Mouse (Mus musculus): ENCODE data around the gene Yars. TPM values are rescaled to one million over a fixed set of nuclear protein-coding genes. Genes with fewer than 3 reads are reported as not detected.

Gene Yars
- total RNA-seq (2015; ENCODE audit: low replicate concordance) (21.0 and 29.9 TPM in 2 replicates), total RNA-seq (2017; ENCODE audit: low replicate concordance) (25.3 and 61.2 TPM in 2 replicates)

- peak; percentile 93 for ATAC-seq (replicated peaks; ENCODE audit: low FRiP score, poor library complexity, severe bottlenecking)
These were observed at the start of gene Yars, which contains the start of gene S100pbp for GRCm38 (mm10) chr4:129189542-129190519. Yars (plus strand) TSS chr4:129189760. S100pbp (minus strand) TSS chr4:129189727.

GRCm38 (mm10) chr4:129140808-129141207, 48.8 kb upstream of the Yars start:
- no peak for ATAC-seq (replicated peaks; ENCODE audit: low FRiP score, poor library complexity, severe bottlenecking)

GRCm38 (mm10) chr4:129141560-129142438, 47.8 kb upstream of the Yars start:
- ATAC-seq (replicated peaks; ENCODE audit: low FRiP score, poor library complexity, severe bottlenecking), result no peak

- no peak for ATAC-seq (replicated peaks; ENCODE audit: low FRiP score, poor library complexity, severe bottlenecking)
These were observed 47.0 kb upstream of the Yars start for GRCm38 (mm10) chr4:129142439-129143045.

- ATAC-seq (replicated peaks; ENCODE audit: low FRiP score, poor library complexity, severe bottlenecking), result no peak
These were observed 46.1 kb upstream of the Yars start for GRCm38 (mm10) chr4:129143509-129143908.

GRCm38 (mm10) chr4:129144401-129145367, 44.9 kb upstream of the Yars start:
- ATAC-seq (replicated peaks; ENCODE audit: low FRiP score, poor library complexity, severe bottlenecking), result no peak

GRCm38 (mm10) chr4:129145411-129145810, 44.1 kb upstream of the Yars start:
- no peak for ATAC-seq (replicated peaks; ENCODE audit: low FRiP score, poor library complexity, severe bottlenecking)

GRCm38 (mm10) chr4:129145943-129146342, 43.6 kb upstream of the Yars start:
- no peak for ATAC-seq (replicated peaks; ENCODE audit: low FRiP score, poor library complexity, severe bottlenecking)

- ATAC-seq (replicated peaks; ENCODE audit: low FRiP score, poor library complexity, severe bottlenecking), result no peak
These were observed 43.2 kb upstream of the Yars start for GRCm38 (mm10) chr4:129146392-129146791.

GRCm38 (mm10) chr4:129147552-129148103, 41.9 kb upstream of the Yars start:
- no peak for ATAC-seq (replicated peaks; ENCODE audit: low FRiP score, poor library complexity, severe bottlenecking)

- ATAC-seq (replicated peaks; ENCODE audit: low FRiP score, poor library complexity, severe bottlenecking), result no peak
These were observed 40.2 kb upstream of the Yars start for GRCm38 (mm10) chr4:129149321-129149720.

- ATAC-seq (replicated peaks; ENCODE audit: low FRiP score, poor library complexity, severe bottlenecking), result no peak
These were observed 38.2 kb upstream of the Yars start for GRCm38 (mm10) chr4:129151276-129151811.

GRCm38 (mm10) chr4:129157541-129157940, 32.0 kb upstream of the Yars start:
- ATAC-seq (replicated peaks; ENCODE audit: low FRiP score, poor library complexity, severe bottlenecking), result no peak

- peak; percentile 91 for ATAC-seq (replicated peaks; ENCODE audit: low FRiP score, poor library complexity, severe bottlenecking)
These were observed 31.0 kb upstream of the Yars start for GRCm38 (mm10) chr4:129158549-129158948.

GRCm38 (mm10) chr4:129161076-129161475, 28.5 kb upstream of the Yars start:
- ATAC-seq (replicated peaks; ENCODE audit: low FRiP score, poor library complexity, severe bottlenecking), result no peak

- no peak for ATAC-seq (replicated peaks; ENCODE audit: low FRiP score, poor library complexity, severe bottlenecking)
These were observed 27.8 kb upstream of the Yars start for GRCm38 (mm10) chr4:129161581-129162255.

- no peak for ATAC-seq (replicated peaks; ENCODE audit: low FRiP score, poor library complexity, severe bottlenecking)
These were observed 17.0 kb upstream of the Yars start for GRCm38 (mm10) chr4:129172529-129172928.

- ATAC-seq (replicated peaks; ENCODE audit: low FRiP score, poor library complexity, severe bottlenecking), result no peak
These were observed 10.0 kb upstream of the Yars start for GRCm38 (mm10) chr4:129179560-129179959.

Data from erythroid progenitor cell, adult 5-6 weeks (primary cell).